Mouse (Mus musculus): ENCODE data around the gene Grk2. TPM values are rescaled to one million over a fixed set of nuclear protein-coding genes. Genes with fewer than 3 reads are reported as not detected.
A peak's percentile ranks its signal among the peaks of the same experiment; 100 is the strongest.

The Grk2 gene
- polyA plus RNA-seq, 1 experiment from 2014 or later, result 14.4 TPM

GRCm38 (mm10) chr19:4321622-4322021 lies 15.6 kb upstream of the Grk2 start:
- 80% methylated on average over 1 of the region's 1 CpGs for WGBS
- H3K4me1 ChIP-seq, result no peaks in the 10 kb centered on the region
- no peaks in the 10 kb centered on the region for H3K9me3 ChIP-seq (replicated peaks)
- H3K27ac ChIP-seq, result no peak overlapping the region
- peaks cover 97% of the 10 kb centered on the region for H3K36me3 ChIP-seq (ENCODE audit: poor library complexity, severe bottlenecking)
- no peak overlapping the region for H3K4me2 ChIP-seq
- no peak for ATAC-seq
- H3K9ac ChIP-seq, result no peak overlapping the region
- H3K27me3 ChIP-seq, result no peaks in the 10 kb centered on the region
- H3K4me3 ChIP-seq, result no peak overlapping the region

- ATAC-seq, result no peak
- Histone ChIP-seq H3K9ac (no peak overlapping the region), H3K4me1 (no peaks in the 10 kb centered on the region), H3K9me3 (replicated peaks) (no peaks in the 10 kb centered on the region), H3K27me3 (no peaks in the 10 kb centered on the region), H3K4me2 (no peak overlapping the region), H3K36me3 (ENCODE audit: poor library complexity, severe bottlenecking) (peaks cover 85% of the 10 kb centered on the region), H3K4me3 (no peak overlapping the region), H3K27ac (no peak overlapping the region)
- WGBS, result 77% methylated on average over 4 of the region's 4 CpGs
These were observed 13.2 kb upstream of the Grk2 start for GRCm38 (mm10) chr19:4319272-4319671.

- H3K4me2 ChIP-seq, result no peak overlapping the region
- 88% methylated on average over 3 of the region's 3 CpGs for WGBS
- H3K4me1 ChIP-seq, result no peaks in the 10 kb centered on the region
- no peak for ATAC-seq
- no peaks in the 10 kb centered on the region for H3K9me3 ChIP-seq (replicated peaks)
- no peak overlapping the region for H3K9ac ChIP-seq
- no peak overlapping the region for H3K27ac ChIP-seq
- no peak overlapping the region for H3K4me3 ChIP-seq
- H3K36me3 ChIP-seq (ENCODE audit: poor library complexity, severe bottlenecking), result peaks cover 73% of the 10 kb centered on the region
- no peaks in the 10 kb centered on the region for H3K27me3 ChIP-seq
These were observed 11.2 kb upstream of the Grk2 start for GRCm38 (mm10) chr19:4317181-4317580.

- 88% methylated on average over 6 of the region's 6 CpGs for WGBS
- no peak overlapping the region for H3K27ac ChIP-seq
- no peak for ATAC-seq
- no peaks in the 10 kb centered on the region for H3K27me3 ChIP-seq
- H3K4me1 ChIP-seq, result no peaks in the 10 kb centered on the region
- H3K4me3 ChIP-seq, result no peak overlapping the region
- H3K9ac ChIP-seq, result no peak overlapping the region
- no peaks in the 10 kb centered on the region for H3K9me3 ChIP-seq (replicated peaks)
- H3K36me3 ChIP-seq (ENCODE audit: poor library complexity, severe bottlenecking), result peaks cover 56% of the 10 kb centered on the region
- H3K4me2 ChIP-seq, result no peak overlapping the region
These were observed 9.4 kb upstream of the Grk2 start for GRCm38 (mm10) chr19:4315223-4315944.

- Histone ChIP-seq H3K4me1 (peaks cover 13% of the 10 kb centered on the region), H3K4me2 (no peak overlapping the region), H3K27ac (no peak overlapping the region), H3K36me3 (ENCODE audit: poor library complexity, severe bottlenecking) (peaks cover 8% of the 10 kb centered on the region), H3K4me3 (no peak overlapping the region), H3K9me3 (replicated peaks) (no peaks in the 10 kb centered on the region), H3K9ac (no peak overlapping the region), H3K27me3 (no peaks in the 10 kb centered on the region)
- peak; percentile 50; the same call in 1 of the 2 replicates for ATAC-seq
These were observed 3.8 kb upstream of the Grk2 start for GRCm38 (mm10) chr19:4309776-4310185.

GRCm38 (mm10) chr19:4309302-4309701 lies 3.3 kb upstream of the Grk2 start:
- H3K4me3 ChIP-seq, result no peak overlapping the region
- H3K9ac ChIP-seq, result no peak overlapping the region
- no peaks in the 10 kb centered on the region for H3K27me3 ChIP-seq
- H3K4me2 ChIP-seq, result no peak overlapping the region
- ATAC-seq, result no peak
- H3K9me3 ChIP-seq (replicated peaks), result no peaks in the 10 kb centered on the region
- H3K36me3 ChIP-seq (ENCODE audit: poor library complexity, severe bottlenecking), result peaks cover 8% of the 10 kb centered on the region
- peaks cover 18% of the 10 kb centered on the region for H3K4me1 ChIP-seq
- no peak overlapping the region for H3K27ac ChIP-seq
- 95% methylated on average over 4 of the region's 4 CpGs for WGBS

GRCm38 (mm10) chr19:4305491-4306189 lies 382 bp downstream of the Grk2 start:
- peak overlapping the region; percentile 98 for H3K4me3 ChIP-seq
- H3K4me2 ChIP-seq, result peak overlapping the region; percentile 88
- 1% methylated on average over 36 of the region's 68 CpGs for WGBS
- H3K36me3 ChIP-seq (ENCODE audit: poor library complexity, severe bottlenecking), result no peaks in the 10 kb centered on the region
- no peaks in the 10 kb centered on the region for H3K9me3 ChIP-seq (replicated peaks)
- peaks cover 54% of the 10 kb centered on the region for H3K4me1 ChIP-seq
- ATAC-seq, result peak; percentile 69
- H3K9ac ChIP-seq, result peak overlapping the region; percentile 98
- no peaks in the 10 kb centered on the region for H3K27me3 ChIP-seq
- peak overlapping the region; percentile 65 for H3K27ac ChIP-seq

GRCm38 (mm10) chr19:4304871-4305321 lies 1.1 kb downstream of the Grk2 start:
- no peaks in the 10 kb centered on the region for H3K27me3 ChIP-seq
- ATAC-seq, result no peak
- peak overlapping the region; percentile 98 for H3K9ac ChIP-seq
- H3K27ac ChIP-seq, result peak overlapping the region; percentile 14; the same call in 1 of the 2 replicates
- peak overlapping the region; percentile 98 for H3K4me3 ChIP-seq
- H3K36me3 ChIP-seq (ENCODE audit: poor library complexity, severe bottlenecking), result no peaks in the 10 kb centered on the region
- 54% methylated on average over 4 of the region's 4 CpGs for WGBS
- no peaks in the 10 kb centered on the region for H3K9me3 ChIP-seq (replicated peaks)
- H3K4me2 ChIP-seq, result peak overlapping the region; percentile 88
- peaks cover 54% of the 10 kb centered on the region for H3K4me1 ChIP-seq

- Histone ChIP-seq H3K9ac (peak overlapping the region; percentile 98), H3K27me3 (no peaks in the 10 kb centered on the region), H3K4me2 (peak overlapping the region; percentile 88), H3K27ac (peak overlapping the region; percentile 14; the same call in 1 of the 2 replicates), H3K4me3 (peak overlapping the region; percentile 98), H3K36me3 (ENCODE audit: poor library complexity, severe bottlenecking) (no peaks in the 10 kb centered on the region), H3K4me1 (peaks cover 54% of the 10 kb centered on the region), H3K9me3 (replicated peaks) (no peaks in the 10 kb centered on the region)
- WGBS, result 77% methylated on average over 5 of the region's 5 CpGs
- ATAC-seq, result no peak
These were observed 1.7 kb downstream of the Grk2 start for GRCm38 (mm10) chr19:4304251-4304821.

- Histone ChIP-seq H3K4me1 (peaks cover 54% of the 10 kb centered on the region), H3K4me3 (no peak overlapping the region), H3K27ac (no peak overlapping the region), H3K27me3 (no peaks in the 10 kb centered on the region), H3K4me2 (peak overlapping the region; percentile 88), H3K9ac (no peak overlapping the region), H3K36me3 (ENCODE audit: poor library complexity, severe bottlenecking) (no peaks in the 10 kb centered on the region), H3K9me3 (replicated peaks) (no peaks in the 10 kb centered on the region)
- WGBS, result 94% methylated on average over 5 of the region's 5 CpGs
- no peak for ATAC-seq
These were observed 2.4 kb downstream of the Grk2 start for GRCm38 (mm10) chr19:4303640-4303995.

GRCm38 (mm10) chr19:4302936-4303639 lies 2.9 kb downstream of the Grk2 start:
- H3K4me2 ChIP-seq, result peak overlapping the region; percentile 88
- no peak overlapping the region for H3K4me3 ChIP-seq
- WGBS, result 74% methylated on average over 7 of the region's 7 CpGs
- peaks cover 54% of the 10 kb centered on the region for H3K4me1 ChIP-seq
- peak overlapping the region; percentile 74; the same call in 1 of the 2 replicates for H3K27ac ChIP-seq
- H3K27me3 ChIP-seq, result no peaks in the 10 kb centered on the region
- H3K9me3 ChIP-seq (replicated peaks), result no peaks in the 10 kb centered on the region
- H3K36me3 ChIP-seq (ENCODE audit: poor library complexity, severe bottlenecking), result peaks cover 2% of the 10 kb centered on the region; the same call in 1 of the 2 replicates
- peak overlapping the region; percentile 45; the same call in 1 of the 2 replicates for H3K9ac ChIP-seq
- no peak for ATAC-seq

Data from forebrain, embryonic 13.5 days (tissue).